Mouse (Mus musculus): ENCODE results near the gene Dazap2.
A peak's percentile ranks its signal among the peaks of the same experiment; 100 is the strongest.

Gene Dazap2

DNA sequence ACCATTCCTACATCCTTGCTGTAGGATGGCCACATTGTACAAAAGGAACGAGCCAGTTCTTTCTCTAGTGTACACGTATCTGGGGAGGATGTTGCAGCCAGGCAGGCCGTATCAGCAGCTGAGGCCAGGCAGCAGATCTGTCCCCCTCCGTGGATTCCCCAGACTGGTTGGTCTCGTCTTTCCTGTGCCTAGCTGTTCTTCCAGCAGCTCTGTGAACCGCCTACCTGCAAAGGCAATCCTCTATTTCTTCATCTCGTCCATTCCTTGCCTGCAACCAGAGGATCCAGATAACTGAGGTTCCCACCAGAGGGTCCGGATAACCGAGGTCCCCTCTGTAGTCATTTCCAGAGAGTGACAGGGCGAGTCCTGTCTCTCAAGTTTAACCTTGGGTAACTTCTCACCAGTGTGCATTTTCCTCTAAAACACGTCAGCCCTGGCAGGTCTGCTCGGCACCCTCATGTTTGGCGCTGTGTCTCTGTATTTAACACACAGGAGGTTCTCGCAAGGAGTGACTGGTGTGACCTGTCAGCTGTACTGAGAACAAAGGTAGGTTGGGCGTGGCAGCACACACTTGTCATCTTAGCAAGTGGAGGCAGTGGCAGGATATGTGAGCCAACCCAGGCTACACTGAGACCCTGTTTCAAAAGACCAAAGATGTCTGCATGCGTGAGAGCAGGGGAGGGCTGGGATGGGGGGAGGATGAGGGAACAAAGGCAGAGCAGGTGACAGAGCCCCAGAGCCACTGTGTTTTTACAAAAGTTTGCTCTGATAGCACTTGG lies 25.0 kb downstream of the Dazap2 start:
- DNase-seq, result no peak

DNA sequence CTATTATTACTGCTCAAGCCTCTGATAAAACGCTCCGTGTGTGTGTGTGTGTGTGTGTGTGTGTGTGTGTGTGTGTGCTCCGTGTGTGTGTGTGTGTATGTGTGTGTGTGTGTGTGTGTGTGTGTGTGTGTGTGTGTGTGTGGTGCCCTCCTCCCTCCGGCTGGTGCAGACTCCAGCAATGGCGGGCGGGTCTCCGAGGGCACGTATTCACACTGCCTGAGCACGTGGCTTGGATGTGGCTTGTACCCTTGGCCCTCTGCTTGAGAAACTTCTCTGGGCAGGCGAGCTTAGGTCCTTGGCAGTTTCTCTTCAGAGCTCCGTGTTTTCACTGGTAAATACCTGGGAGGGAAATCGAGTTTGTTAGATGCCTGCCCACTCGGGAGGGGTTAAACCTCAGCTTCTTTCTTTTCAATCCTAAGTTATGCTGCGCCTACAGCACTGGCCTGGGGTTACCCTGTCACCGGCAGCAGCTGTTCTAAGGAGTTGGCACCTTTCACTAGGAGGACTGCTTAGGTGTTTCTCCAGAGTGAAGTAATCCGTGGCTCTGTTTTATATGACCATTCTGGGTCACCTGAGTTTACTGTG lies 26.2 kb downstream of the Dazap2 start:
- DNase-seq, result no peak

DNA sequence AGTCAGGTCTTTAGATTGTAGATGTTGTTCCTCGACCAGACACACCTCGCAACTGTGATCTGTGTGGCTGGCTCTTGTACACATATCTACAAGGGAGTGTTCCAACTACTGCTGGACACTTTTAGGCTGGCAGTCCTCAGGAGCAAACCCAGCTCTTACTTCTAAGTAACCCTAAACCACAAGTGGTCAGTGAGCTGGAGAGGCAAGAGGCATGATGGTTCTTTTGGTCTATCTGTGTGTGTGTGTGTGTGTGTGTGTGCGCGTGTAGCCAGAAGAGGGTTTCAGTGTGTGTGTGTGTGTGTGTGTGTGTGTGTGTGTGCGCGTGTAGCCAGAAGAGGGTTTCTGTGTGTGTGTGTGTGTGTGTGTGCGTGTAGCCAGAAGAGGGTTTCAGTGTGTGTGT lies 27.3 kb downstream of the Dazap2 start:
- DNase-seq, result no peak

GRCm38 (mm10) chr15:100646161-100646560 lies 31.0 kb downstream of the Dazap2 start:
- peak; percentile 56 for DNase-seq

GRCm38 (mm10) chr15:100650111-100650510 lies 35.0 kb downstream of the Dazap2 start:
- DNase-seq, result peak; percentile 29

DNA sequence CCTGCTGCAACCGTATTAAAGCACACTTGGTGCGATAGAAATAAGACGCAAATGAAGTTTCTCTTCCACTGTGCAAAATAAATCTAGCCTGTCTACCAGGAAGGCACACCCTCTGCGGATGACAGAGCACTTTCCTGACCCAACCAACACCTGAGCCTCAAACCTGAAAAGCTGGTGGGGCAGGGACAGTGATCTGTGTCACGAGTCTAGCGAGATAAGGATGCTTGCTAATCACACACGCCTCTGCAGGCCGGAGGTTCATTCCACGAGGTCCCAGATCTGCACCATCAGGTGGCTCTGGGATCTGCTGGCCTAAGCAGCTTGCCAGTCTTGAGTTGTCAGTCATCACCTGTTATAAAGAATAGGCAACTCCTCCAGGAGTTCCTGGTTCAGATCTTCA lies 36.5 kb downstream of the Dazap2 start:
- DNase-seq, result no peak

DNA sequence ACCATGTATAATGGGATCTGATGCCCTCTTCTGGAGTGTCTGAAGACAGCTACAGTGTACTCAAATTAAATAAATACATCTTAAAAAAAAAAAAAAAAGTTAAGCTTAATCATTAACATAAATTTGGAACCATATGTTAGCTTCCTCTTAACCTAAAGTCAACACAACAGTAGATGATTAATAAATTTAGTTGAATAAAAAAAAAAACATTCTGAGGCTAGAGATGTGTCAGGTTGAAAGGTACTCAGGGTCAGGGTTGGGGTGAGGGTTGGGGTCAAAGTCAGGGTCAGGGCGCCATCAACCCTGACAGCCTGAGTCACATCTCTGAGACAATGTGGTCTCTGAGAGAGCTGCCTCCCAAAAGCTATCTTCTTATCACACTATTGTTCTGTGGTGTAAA lies 39.1 kb downstream of the Dazap2 start:
- DNase-seq, result no peak

DNA sequence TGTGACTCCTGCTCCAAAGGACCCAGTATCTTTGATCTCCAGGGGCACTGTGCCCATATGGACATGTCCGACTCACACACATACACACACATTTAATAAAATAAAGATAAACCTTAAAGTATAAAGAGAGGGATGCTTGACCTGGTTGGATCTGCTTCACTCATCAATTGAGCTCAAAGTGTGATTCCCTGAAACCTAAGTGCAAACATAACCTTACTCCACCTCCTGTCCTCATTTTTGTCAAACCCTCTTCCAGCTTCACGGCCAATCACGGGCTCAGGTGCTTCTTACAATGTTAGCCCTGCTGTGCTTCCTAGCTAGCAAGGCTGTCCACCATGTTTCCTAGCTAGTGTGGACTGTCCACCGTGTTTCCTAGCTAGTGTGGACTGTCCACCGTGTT lies 40.1 kb downstream of the Dazap2 start:
- DNase-seq, result no peak

DNA sequence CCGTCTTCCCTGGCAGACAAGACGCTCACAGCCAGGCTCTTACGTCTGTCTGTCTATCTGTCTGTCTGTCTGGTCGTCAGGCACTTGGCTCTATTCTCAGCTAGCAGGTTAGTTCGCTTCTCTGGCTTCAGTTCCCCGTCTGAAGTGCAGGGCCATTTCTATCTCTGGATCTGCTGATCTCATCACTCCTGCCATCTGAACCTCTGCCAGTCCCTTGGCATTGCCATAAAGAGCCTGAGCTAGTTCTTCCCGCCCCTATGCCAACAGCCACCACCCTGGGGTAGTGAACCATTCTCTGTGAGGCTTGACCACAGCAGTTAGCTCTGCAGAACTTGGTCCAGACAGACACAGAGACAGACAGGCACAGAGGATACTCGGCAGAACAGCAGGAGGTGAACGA lies 45.2 kb downstream of the Dazap2 start:
- peak; percentile 22 for DNase-seq

DNA sequence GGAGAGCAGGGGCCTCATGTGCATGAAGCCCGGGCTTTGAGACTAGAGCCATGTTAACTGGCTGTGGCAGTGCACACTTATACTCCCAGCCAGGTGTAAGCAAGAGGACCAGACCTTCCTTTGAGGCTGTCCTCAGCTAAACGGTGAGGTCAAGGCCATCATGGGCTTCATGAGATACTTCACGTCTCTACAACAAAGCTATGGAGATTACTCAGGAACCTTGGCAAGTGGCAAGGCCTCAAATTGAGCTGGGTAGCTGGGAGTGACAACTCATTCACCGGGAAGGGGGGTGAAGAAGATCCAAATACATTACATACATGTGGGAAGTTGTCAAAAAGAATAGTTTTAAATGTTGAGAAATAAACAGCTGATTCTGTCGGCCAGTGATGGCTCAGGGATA lies 45.7 kb downstream of the Dazap2 start:
- DNase-seq, result no peak

DNA sequence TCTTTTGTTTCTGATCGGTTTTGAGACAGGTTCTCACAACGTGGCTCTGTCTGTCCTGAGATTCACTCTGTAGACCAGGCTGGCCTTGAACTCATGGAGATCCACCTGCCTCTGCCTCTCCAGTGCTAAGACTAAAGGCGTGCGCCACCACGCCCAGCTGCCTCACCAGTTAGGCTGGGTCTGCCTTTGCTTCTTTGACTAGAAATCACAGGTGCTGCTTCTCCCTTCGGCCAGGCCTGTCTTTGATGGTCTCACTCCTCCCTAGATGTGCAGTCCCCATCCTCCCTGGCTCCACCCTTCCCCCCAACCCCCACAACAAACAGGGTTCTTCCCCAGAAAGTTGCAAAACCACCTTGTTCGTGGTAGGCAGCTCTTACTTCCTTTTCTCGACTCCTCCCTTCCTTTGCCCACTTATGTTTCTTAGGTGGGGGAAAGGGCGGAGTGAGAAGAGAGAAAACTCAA lies 49.7 kb downstream of the Dazap2 start:
- DNase-seq, result no peak

- no peak for DNase-seq
Observed at GRCm38 (mm10) chr15:100665411-100666218, 50.5 kb downstream of the Dazap2 start.

- DNase-seq, result no peak
Observed at GRCm38 (mm10) chr15:100666219-100666696, 51.1 kb downstream of the Dazap2 start.

DNA sequence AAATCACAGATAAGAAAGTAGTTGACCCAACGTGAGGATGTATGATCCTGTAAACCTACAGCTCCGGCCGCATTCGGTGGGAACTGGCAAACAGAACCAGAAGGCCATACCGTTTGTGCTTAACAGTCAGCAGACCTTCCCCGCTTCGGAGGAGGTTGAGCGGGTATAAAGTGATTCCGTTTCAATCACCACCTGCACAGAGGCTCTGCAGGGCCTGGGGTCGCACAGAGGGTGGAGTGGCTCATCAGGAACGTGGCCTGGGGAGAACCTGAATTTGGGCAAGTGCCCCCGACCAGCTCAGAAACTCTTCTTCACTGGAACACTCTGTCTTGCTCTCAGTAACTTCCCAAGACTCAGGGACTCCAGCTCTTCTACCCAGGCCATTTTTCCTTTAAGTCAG lies 51.7 kb downstream of the Dazap2 start:
- no peak for DNase-seq

DNA sequence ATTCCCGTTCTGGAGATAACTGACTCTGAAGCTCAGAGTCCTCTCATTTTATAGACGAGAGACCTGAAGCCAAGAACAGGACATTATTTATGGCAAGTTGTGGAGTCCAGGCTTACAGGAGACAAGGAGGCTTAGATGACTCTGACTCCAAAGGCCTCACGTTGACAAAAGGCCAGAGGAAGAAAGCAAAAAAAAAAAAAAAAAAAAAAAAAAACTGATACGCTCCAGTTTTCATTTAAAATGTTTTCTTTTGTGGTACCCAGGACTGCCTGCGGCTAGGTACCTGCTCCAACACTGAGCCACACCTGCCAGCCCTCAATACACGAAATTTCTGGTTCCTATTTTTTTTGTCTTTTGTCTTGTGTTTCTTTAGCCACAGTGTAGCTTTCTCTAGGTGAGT lies 52.3 kb downstream of the Dazap2 start:
- no peak for DNase-seq

DNA sequence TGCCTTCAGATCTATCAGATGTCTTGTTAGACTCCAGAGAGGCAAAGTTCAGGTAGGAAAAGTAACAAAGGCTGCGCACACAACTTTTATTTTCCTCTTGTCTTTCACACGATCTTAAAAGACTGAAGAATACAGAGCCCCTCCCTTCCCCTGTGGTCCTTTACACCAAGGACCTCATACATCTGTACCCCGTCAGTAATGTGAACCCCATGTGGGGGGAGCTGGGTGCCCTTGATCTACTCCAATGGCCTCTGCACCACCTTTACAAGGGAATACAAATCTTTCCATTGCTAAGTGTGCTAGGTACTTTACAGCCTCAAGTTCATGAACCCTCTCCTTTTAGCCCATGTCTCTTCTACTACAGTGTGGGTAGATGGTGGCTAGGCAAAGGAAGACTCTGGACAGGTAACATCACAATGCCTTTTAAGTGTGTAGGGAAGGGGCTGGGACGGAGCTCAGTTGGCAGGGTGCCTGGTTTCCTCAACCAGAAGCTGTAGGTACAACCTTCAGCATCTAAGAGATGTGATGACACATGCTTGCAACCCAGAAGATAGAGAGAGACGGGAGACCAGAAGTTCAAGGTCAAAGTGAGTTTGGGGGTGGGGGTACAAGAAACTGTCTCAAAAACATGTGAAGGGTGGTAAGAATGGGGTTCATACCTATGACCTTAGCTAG lies 52.9 kb downstream of the Dazap2 start:
- no peak for DNase-seq

DNA sequence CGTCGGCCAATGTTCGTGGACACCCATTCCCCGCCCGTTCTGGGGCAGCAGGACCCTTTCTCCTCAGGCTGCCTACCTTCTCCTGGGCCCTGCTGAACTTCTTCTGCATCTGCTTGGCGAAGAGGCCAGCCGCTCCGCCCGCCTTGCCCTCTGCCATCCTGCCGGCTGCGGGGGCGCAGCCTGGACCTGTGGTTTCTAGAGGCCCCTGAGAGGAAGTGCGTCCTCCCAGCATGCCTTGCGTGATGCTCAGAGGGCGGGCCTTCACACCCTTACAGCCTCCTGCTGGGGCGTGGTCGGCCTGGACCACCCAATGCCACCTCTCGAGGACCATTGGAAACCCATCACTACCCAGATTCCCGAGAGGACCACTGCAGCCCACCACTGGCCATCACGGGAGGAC lies 54.2 kb downstream of the Dazap2 start, which contains the start of gene Bin2:
Bin2 (minus strand) TSS at position 217 of the 400 bp plus-strand sequence.
- no peak for DNase-seq

DNA sequence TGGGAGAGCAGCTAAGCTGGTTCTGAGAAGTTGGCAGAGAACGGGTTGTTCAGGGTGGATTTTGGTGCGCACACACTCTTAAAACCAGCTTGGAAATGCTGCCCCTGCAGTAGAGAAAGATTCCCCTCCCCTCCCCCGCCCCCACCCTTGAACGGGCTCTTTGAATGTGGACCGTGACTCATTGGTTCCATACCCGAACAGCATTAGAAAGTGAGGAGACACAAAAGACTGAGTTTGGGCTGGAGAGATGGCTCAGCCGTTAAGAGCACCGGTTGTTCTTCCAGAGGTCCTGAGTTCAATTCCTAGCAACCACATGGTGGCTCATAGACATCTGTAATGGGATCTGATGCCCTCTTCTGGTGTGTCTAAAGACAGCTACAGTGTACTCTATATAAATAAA lies 54.9 kb downstream of the Dazap2 start:
- no peak for DNase-seq
